Mouse (Mus musculus): ENCODE data around the gene H1f0.

- TF ChIP-seq CTCF (IDR thresholded peaks at IDR 0.05; ENCODE audit: borderline replicate concordance, insufficient read depth, low read length) (no peak), POLR2A (IDR thresholded peaks at IDR 0.05; ENCODE audit: low read depth, low read length) (no peak)
Measured at GRCm38 (mm10) chr15:79056601-79057000, 28.4 kb downstream of the H1f0 start.

Data from embryonic fibroblast, embryonic 13.5 days (primary cell).